Mouse (Mus musculus): Measurements from ENCODE around the gene Cntn1. TPM values are rescaled to one million over a fixed set of nuclear protein-coding genes. Genes with fewer than 3 reads are reported as not detected.
A peak's percentile ranks its signal among the peaks of the same experiment; 100 is the strongest.

Gene Cntn1
- polyA plus RNA-seq, 1 experiment from 2014 or later: 9.0 TPM

DNA sequence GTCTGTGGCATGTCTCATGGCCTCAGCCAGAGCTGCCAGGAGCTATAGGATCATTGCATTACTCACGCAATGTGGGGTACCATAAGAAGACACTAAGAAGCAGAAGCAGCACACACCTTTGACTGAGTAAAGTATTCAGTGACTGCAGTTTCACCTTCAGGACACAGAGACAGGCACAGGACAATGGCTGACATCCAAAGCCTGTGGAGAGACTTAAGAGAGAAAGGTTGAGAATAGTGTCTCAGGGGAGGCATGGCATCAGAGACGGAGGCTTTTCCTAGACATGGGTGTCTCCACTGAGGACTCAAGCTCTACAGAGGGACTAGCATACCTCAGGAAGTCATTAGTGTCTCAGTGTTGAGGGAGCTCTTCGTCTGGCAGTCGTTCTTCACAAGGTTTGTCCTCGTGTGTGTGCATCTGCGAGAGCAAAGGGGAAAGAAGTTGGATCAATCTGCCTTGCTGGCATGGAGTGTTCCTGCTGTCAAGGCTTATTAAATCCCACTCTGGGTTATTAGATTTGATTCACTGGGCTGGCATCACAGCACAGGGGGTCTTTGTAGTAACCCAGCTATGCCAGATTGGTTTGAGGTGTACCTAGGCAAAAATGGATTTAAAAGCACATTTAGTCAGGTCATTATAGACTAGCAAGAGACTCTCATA, 149.5 kb downstream of the Cntn1 start:
- H3K4me1 ChIP-seq (ENCODE audit: control insufficient read depth, insufficient read depth, low read length): no peaks in the 10 kb centered on the region
- no peaks in the 10 kb centered on the region for H3K36me3 ChIP-seq (ENCODE audit: control insufficient read depth, insufficient read depth, low read length)
- no peak overlapping the region for H3K9ac ChIP-seq (ENCODE audit: low read length)
- WGBS: 82% methylated on average over 6 of the region's 6 CpGs
- H3K9me3 ChIP-seq (ENCODE audit: control insufficient read depth, low read length): no peaks in the 10 kb centered on the region
- no peak overlapping the region for H3K27ac ChIP-seq (ENCODE audit: low read depth, low read length)
- ATAC-seq (ENCODE audit: insufficient read depth, low FRiP score, low TSS enrichment): no peak
- no peak overlapping the region for H3K4me3 ChIP-seq (ENCODE audit: low read depth, low read length)
- no peak for DNase-seq (ENCODE audit: low spot score)
- H3K4me2 ChIP-seq (ENCODE audit: low read depth): no peak overlapping the region
- H3K27me3 ChIP-seq (ENCODE audit: control insufficient read depth, insufficient read depth, low read length): no peaks in the 10 kb centered on the region

DNA sequence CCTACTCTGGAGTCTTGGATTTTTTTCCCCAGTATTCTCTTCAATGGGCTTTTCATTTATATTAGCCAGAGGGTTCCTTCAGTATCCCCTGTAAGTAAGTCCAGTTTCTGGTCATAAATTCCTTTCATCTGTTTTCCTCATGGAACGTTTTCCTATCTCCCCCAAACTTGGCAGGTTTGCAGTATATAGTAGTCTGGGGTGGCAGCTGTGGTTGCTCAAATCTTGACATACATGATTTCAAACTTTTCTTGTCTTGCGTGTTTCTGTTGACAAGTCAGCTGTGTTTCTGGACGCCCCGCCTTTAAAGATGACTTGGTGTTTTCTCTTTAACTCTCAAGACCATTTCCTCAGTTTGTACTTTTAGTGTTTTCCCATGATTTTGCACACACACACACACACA, 155.7 kb downstream of the Cntn1 start:
- Histone ChIP-seq H3K36me3 (ENCODE audit: control insufficient read depth, insufficient read depth, low read length) (no peaks in the 10 kb centered on the region), H3K4me3 (ENCODE audit: low read depth, low read length) (no peak overlapping the region), H3K4me2 (ENCODE audit: low read depth) (no peak overlapping the region), H3K9ac (ENCODE audit: low read length) (no peak overlapping the region), H3K4me1 (ENCODE audit: control insufficient read depth, insufficient read depth, low read length) (no peaks in the 10 kb centered on the region), H3K27ac (ENCODE audit: low read depth, low read length) (no peak overlapping the region), H3K27me3 (ENCODE audit: control insufficient read depth, insufficient read depth, low read length) (no peaks in the 10 kb centered on the region), H3K9me3 (ENCODE audit: control insufficient read depth, low read length) (no peaks in the 10 kb centered on the region)
- 83% methylated on average over 4 of the region's 4 CpGs for WGBS
- ATAC-seq (ENCODE audit: insufficient read depth, low FRiP score, low TSS enrichment) (no peak), DNase-seq (ENCODE audit: low spot score) (no peak)

DNA sequence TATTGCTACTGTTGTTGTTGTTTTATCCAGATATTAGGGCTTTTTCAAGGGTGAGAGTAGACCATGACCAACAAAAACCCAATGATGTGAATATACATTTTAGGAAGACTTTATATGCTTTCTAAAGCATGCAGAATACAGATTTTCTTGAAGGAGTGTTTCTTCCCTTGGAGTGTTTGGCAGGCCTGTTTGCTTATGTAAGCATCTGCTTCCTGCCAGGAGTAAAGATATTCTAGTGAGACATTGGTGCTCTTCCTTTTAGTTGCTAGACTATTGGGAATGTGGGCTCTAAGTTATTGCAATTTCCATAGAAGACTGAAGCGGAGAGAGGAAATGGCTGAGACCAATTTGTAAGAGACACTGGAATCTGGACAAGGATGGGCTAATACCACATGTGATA, 158.8 kb downstream of the Cntn1 start:
- WGBS: 91% methylated on average over 1 of the region's 1 CpGs
- Histone ChIP-seq H3K4me1 (ENCODE audit: control insufficient read depth, insufficient read depth, low read length) (no peaks in the 10 kb centered on the region), H3K36me3 (ENCODE audit: control insufficient read depth, insufficient read depth, low read length) (no peaks in the 10 kb centered on the region), H3K4me3 (ENCODE audit: low read depth, low read length) (no peak overlapping the region), H3K4me2 (ENCODE audit: low read depth) (no peak overlapping the region), H3K9me3 (ENCODE audit: control insufficient read depth, low read length) (no peaks in the 10 kb centered on the region), H3K27ac (ENCODE audit: low read depth, low read length) (no peak overlapping the region), H3K9ac (ENCODE audit: low read length) (no peak overlapping the region), H3K27me3 (ENCODE audit: control insufficient read depth, insufficient read depth, low read length) (no peaks in the 10 kb centered on the region)
- ATAC-seq (ENCODE audit: insufficient read depth, low FRiP score, low TSS enrichment) (no peak), DNase-seq (ENCODE audit: low spot score) (no peak)

DNA sequence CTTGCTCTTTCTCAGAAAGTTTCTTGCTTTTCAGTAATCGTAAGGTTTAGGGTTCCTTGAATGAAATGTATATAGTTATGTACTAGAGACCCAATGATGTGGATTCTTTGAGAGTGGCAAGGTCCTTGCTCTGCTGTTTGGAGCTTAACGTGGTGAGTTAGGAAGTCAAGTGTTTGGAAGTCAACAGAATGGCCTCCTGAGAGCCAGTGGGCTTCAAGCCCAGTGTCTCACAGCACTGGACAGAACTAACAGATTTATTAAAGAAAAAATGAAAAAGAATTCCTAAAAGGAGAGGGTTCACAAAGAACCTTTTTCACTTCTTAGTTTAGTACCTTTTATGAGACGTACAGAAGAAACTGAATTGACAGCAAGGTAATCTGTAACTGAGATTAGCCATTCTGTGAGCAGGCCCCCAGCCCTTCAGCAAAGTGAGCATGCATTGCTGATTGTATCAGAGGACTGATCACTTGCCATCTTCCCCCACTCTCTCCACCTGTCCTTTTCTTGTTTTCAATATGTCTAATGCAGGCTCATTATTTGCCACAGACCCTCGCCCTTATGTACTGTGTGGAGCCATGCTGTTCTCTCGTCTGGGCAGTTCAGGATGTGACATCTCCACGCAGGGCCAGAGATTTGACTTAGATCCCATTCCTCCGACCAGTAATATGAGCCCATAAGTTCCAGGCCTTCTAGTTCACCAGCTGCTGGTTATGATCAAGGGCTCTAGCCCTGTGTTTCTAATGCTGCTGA, 159.7 kb downstream of the Cntn1 start:
- H3K36me3 ChIP-seq (ENCODE audit: control insufficient read depth, insufficient read depth, low read length): no peaks in the 10 kb centered on the region
- ATAC-seq (ENCODE audit: insufficient read depth, low FRiP score, low TSS enrichment) (no peak), DNase-seq (ENCODE audit: low spot score) (no peak)
- H3K4me2 ChIP-seq (ENCODE audit: low read depth): no peak overlapping the region
- no peak overlapping the region for H3K9ac ChIP-seq (ENCODE audit: low read length)
- WGBS: 86% methylated on average over 7 of the region's 7 CpGs
- H3K9me3 ChIP-seq (ENCODE audit: control insufficient read depth, low read length): no peaks in the 10 kb centered on the region
- H3K27me3 ChIP-seq (ENCODE audit: control insufficient read depth, insufficient read depth, low read length): no peaks in the 10 kb centered on the region
- H3K4me1 ChIP-seq (ENCODE audit: control insufficient read depth, insufficient read depth, low read length): no peaks in the 10 kb centered on the region
- no peak overlapping the region for H3K4me3 ChIP-seq (ENCODE audit: low read depth, low read length)
- H3K27ac ChIP-seq (ENCODE audit: low read depth, low read length): no peak overlapping the region

DNA sequence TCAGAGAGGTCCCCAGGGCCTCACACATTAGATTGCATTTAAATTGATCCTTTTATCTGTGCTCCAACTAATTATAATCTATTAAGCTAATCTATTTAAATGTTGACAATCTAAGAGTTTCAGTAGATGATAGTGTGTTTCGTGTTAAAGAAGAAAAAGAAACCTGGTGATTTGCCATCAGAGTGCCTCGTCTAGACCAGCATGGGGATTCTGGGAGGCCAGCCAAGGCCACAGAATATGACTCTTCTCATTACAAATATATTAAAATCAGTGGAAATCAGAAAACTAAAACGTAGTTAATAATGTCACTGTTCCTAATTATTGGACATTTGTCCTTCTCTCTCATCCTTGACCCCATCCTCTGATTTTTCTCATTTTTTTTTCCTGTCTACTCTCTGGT, 164.9 kb downstream of the Cntn1 start:
- no peak for DNase-seq (ENCODE audit: low spot score)
- 79% methylated on average over 3 of the region's 3 CpGs for WGBS
- no peaks in the 10 kb centered on the region for H3K36me3 ChIP-seq (ENCODE audit: control insufficient read depth, insufficient read depth, low read length)
- H3K27ac ChIP-seq (ENCODE audit: low read depth, low read length): no peak overlapping the region
- H3K27me3 ChIP-seq (ENCODE audit: control insufficient read depth, insufficient read depth, low read length): no peaks in the 10 kb centered on the region
- no peak for ATAC-seq (ENCODE audit: insufficient read depth, low FRiP score, low TSS enrichment)
- H3K4me1 ChIP-seq (ENCODE audit: control insufficient read depth, insufficient read depth, low read length): no peaks in the 10 kb centered on the region
- no peak overlapping the region for H3K9ac ChIP-seq (ENCODE audit: low read length)
- H3K9me3 ChIP-seq (ENCODE audit: control insufficient read depth, low read length): no peaks in the 10 kb centered on the region
- no peak overlapping the region for H3K4me2 ChIP-seq (ENCODE audit: low read depth)
- no peak overlapping the region for H3K4me3 ChIP-seq (ENCODE audit: low read depth, low read length)

DNA sequence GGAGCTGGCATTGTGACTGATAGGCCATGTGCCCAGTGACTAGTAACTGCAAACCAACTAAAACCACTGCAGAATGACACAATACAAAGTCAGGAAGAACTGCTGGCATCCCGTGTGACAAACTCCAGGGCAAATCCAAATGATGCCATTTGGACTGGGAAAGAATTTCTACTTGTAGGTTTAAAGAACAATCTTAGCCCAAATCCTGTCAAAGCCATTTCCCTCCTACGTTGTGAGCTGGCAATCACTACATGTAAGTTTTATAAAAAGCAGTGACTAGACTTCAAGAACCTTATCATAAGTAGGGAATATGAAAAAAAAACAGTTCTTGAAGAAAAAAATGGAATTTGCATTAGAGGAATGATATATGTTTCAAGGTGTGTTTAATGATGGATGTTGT, 170.5 kb downstream of the Cntn1 start:
- Histone ChIP-seq H3K4me3 (ENCODE audit: low read depth, low read length) (no peak overlapping the region), H3K9ac (ENCODE audit: low read length) (no peak overlapping the region), H3K36me3 (ENCODE audit: control insufficient read depth, insufficient read depth, low read length) (no peaks in the 10 kb centered on the region), H3K27ac (ENCODE audit: low read depth, low read length) (no peak overlapping the region), H3K27me3 (ENCODE audit: control insufficient read depth, insufficient read depth, low read length) (no peaks in the 10 kb centered on the region), H3K9me3 (ENCODE audit: control insufficient read depth, low read length) (no peaks in the 10 kb centered on the region), H3K4me2 (ENCODE audit: low read depth) (no peak overlapping the region), H3K4me1 (ENCODE audit: control insufficient read depth, insufficient read depth, low read length) (no peaks in the 10 kb centered on the region)
- ATAC-seq (ENCODE audit: insufficient read depth, low FRiP score, low TSS enrichment): no peak
- no peak for DNase-seq (ENCODE audit: low spot score)
- 78% methylated on average over 2 of the region's 2 CpGs for WGBS

DNA sequence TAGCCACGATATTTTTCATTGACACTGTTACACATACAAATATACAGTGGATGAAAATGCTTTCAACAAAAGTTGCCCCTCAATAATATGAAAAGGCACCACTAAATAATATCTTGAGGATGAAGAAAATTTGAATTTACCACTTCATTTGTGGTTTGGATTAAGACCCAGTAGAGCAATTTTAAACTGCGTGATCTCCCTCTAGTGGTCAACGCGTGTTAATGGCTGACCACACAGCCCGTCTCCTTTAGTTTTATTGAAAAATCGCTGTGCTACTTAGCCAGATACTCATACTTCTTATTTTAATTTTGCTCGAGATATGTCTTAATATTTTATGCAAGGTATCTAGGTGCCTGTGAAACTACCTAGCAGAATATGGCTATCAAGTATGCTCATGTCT, 180.4 kb downstream of the Cntn1 start:
- Histone ChIP-seq H3K9me3 (ENCODE audit: control insufficient read depth, low read length) (no peaks in the 10 kb centered on the region), H3K27ac (ENCODE audit: low read depth, low read length) (no peak overlapping the region), H3K4me2 (ENCODE audit: low read depth) (no peak overlapping the region), H3K4me3 (ENCODE audit: low read depth, low read length) (no peak overlapping the region), H3K4me1 (ENCODE audit: control insufficient read depth, insufficient read depth, low read length) (no peaks in the 10 kb centered on the region), H3K9ac (ENCODE audit: low read length) (no peak overlapping the region), H3K36me3 (ENCODE audit: control insufficient read depth, insufficient read depth, low read length) (no peaks in the 10 kb centered on the region), H3K27me3 (ENCODE audit: control insufficient read depth, insufficient read depth, low read length) (no peaks in the 10 kb centered on the region)
- peak; percentile 45; the same call in 1 of the 2 replicates for ATAC-seq (ENCODE audit: insufficient read depth, low FRiP score, low TSS enrichment)
- DNase-seq (ENCODE audit: low spot score): peak; percentile 35
- WGBS: 22% methylated on average over 7 of the region's 7 CpGs

DNA sequence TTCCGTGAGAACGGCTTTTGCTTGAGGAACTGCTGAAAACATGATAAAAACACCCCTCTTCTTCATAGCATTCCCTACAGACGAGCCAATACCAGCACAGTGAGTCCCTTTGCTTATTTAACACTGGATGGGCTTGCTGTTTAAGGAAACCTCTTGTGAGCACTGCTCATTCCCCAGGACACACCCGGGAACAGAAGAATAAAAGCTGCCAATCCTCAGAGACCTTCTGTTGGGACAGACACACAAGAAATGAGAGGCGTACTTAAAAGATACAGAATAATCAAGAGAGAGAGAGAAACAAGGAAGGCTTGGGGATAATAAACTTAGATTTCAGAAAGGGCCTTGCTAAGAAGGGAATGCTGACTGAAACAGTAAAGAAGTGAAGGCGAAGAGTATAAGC, 184.9 kb downstream of the Cntn1 start:
- no peak for ATAC-seq (ENCODE audit: insufficient read depth, low FRiP score, low TSS enrichment)
- Histone ChIP-seq H3K27ac (ENCODE audit: low read depth, low read length) (no peak overlapping the region), H3K4me2 (ENCODE audit: low read depth) (no peak overlapping the region), H3K36me3 (ENCODE audit: control insufficient read depth, insufficient read depth, low read length) (no peaks in the 10 kb centered on the region), H3K4me1 (ENCODE audit: control insufficient read depth, insufficient read depth, low read length) (no peaks in the 10 kb centered on the region), H3K27me3 (ENCODE audit: control insufficient read depth, insufficient read depth, low read length) (no peaks in the 10 kb centered on the region), H3K9me3 (ENCODE audit: control insufficient read depth, low read length) (no peaks in the 10 kb centered on the region), H3K9ac (ENCODE audit: low read length) (no peak overlapping the region), H3K4me3 (ENCODE audit: low read depth, low read length) (no peak overlapping the region)
- 76% methylated on average over 6 of the region's 6 CpGs for WGBS
- DNase-seq (ENCODE audit: low spot score): no peak

Measured in neural tube, embryonic 11.5 days (tissue).